Mouse (Mus musculus) hindbrain, embryonic 14.5 days (tissue): ENCODE data around the gene Gm14147. TPM values are rescaled to one million over a fixed set of nuclear protein-coding genes. Genes with fewer than 3 reads are reported as not detected.
"Not testable (repeated sequence)": the region's sequence is repeated elsewhere in the genome, so short reads cannot be mapped to it uniquely, and the experiment has no call there.

Experiments used
- ATAC-seq: fragments of 200-750 bp; cut with Nextera tagmentation; 2 replicates; pipeline ENCODE4 v1.8.0; 2017; ENCODE audit warnings: moderate number of reproducible peaks, mild to moderate bottlenecking, moderate TSS enrichment, moderate library complexity; ENCODE audit not compliant: low FRiP score
- DNase-seq: peaks from one replicate; pipeline ENCODE4 v3.0.0-alpha.2; 2015; ENCODE audit warnings: low spot score
- H3K27ac ChIP-seq: fragments of 300-500 bp; sonication (generic); 2 replicates; pipeline ENCODE4 v1.5.1; 2014; ENCODE audit warnings: mild to moderate bottlenecking, moderate library complexity
- H3K27me3 ChIP-seq: fragments of 300-500 bp; sonication (generic); 2 replicates; pipeline ENCODE4 v1.6.1; 2014; ENCODE audit warnings: mild to moderate bottlenecking, low read length, mixed read lengths; ENCODE audit not compliant: control insufficient read depth, insufficient read depth
- H3K36me3 ChIP-seq: fragments of 300-500 bp; sonication (generic); replicated peaks from 2 replicates; pipeline ENCODE4 v1.6.1; 2014; ENCODE audit not compliant: control insufficient read depth, insufficient read depth
- H3K4me1 ChIP-seq: fragments of 300-500 bp; sonication (generic); replicated peaks from 2 replicates; pipeline ENCODE4 v1.6.1; 2014; ENCODE audit warnings: antibody characterized with exemption, low read length, mixed read lengths; ENCODE audit not compliant: control insufficient read depth, insufficient read depth
- H3K4me2 ChIP-seq: fragments of 300-500 bp; sonication (generic); replicated peaks from 2 replicates; pipeline ENCODE4 v1.6.1; 2014; ENCODE audit warnings: mild to moderate bottlenecking, moderate library complexity
- H3K4me3 ChIP-seq: fragments of 300-500 bp; sonication (generic); replicated peaks from 2 replicates; pipeline ENCODE4 v1.5.1; 2014; ENCODE audit warnings: mild to moderate bottlenecking, low read length
- H3K9ac ChIP-seq: fragments of 300-500 bp; sonication (generic); 2 replicates; pipeline ENCODE4 v1.6.1; 2014
- H3K9me3 ChIP-seq: fragments of 300-500 bp; sonication (generic); 2 replicates; pipeline ENCODE4 v1.6.1; 2016; ENCODE audit warnings: low read length; ENCODE audit not compliant: control insufficient read depth
- WGBS: fragments of 180-500 bp; shearing (Covaris S2); extraction: QIAGEN DNeasy Blood & Tissue Kit; methylation state at CpG from one replicate; pipeline ENCODE4 v1.1.7; 2014; 5-methylcytosine and 5-hydroxymethylcytosine counted together
- polyA plus RNA-seq: library from polyadenylated mRNA; unstranded; fragments of >200 nt; fragmentation: Nextera tagmentation; extraction: Ambion mirVana; gene quantifications from 2 replicates; pipeline ENCODE4 v1.2.1, GENCODE M21; 2014

Gm14147 gene
- polyA plus RNA-seq, result not detected in 2 replicates

DNA sequence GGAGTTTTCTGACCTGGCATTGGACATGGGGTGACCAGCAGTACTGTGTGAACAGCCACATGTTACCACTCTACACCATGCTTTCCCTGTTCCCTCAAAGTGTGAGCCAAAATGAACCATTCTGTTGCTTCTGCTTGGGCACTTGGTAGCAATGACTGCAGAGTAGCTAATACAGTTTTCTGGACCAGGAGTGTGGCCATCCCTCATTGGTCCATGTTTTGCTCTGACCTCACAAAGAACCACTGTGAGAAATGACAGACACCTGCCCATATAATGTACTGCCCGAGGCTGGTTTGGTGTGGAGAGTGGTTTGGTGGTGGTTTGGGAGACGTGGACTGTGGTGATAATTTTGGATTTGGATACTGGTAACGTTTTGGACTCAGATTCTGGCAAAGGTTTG, at the start of gene Gm14147:
Gm14147 (plus strand) TSS at position 301 of the 400 bp plus-strand sequence.
- H3K9me3 ChIP-seq, H3K27ac ChIP-seq, H3K4me2 ChIP-seq, H3K27me3 ChIP-seq, H3K4me1 ChIP-seq, H3K36me3 ChIP-seq, ATAC-seq, DNase-seq, H3K4me3 ChIP-seq, H3K9ac ChIP-seq: not testable (repeated sequence)
- no CpG with 5 or more reads among the region's 3 CpGs for WGBS

GRCm38 (mm10) chr2:151056637-151057036, 41.4 kb upstream of the Gm14147 start:
- no peaks in the 10 kb centered on the region for H3K9me3 ChIP-seq
- no peaks in the 10 kb centered on the region for H3K36me3 ChIP-seq
- no peak overlapping the region for H3K9ac ChIP-seq
- DNase-seq (no peak), ATAC-seq (no peak)
- H3K27ac ChIP-seq, result no peak overlapping the region
- H3K27me3 ChIP-seq, result no peaks in the 10 kb centered on the region
- H3K4me1 ChIP-seq, result no peaks in the 10 kb centered on the region
- WGBS, result 86% methylated on average over 1 of the region's 1 CpGs
- no peak overlapping the region for H3K4me3 ChIP-seq
- no peak overlapping the region for H3K4me2 ChIP-seq

DNA sequence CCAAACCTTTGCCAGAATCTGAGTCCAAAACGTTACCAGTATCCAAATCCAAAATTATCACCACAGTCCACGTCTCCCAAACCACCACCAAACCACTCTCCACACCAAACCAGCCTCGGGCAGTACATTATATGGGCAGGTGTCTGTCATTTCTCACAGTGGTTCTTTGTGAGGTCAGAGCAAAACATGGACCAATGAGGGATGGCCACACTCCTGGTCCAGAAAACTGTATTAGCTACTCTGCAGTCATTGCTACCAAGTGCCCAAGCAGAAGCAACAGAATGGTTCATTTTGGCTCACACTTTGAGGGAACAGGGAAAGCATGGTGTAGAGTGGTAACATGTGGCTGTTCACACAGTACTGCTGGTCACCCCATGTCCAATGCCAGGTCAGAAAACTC, 5.8 kb upstream of the Gm14147 start, which contains the start of gene Gm14151:
Gm14151 (minus strand) TSS at position 101 of the 400 bp plus-strand sequence.
- H3K4me3 ChIP-seq, H3K9ac ChIP-seq, H3K9me3 ChIP-seq, H3K4me2 ChIP-seq, DNase-seq, ATAC-seq, H3K27ac ChIP-seq, H3K27me3 ChIP-seq, H3K36me3 ChIP-seq, H3K4me1 ChIP-seq: not testable (repeated sequence)
- WGBS, result no CpG with 5 or more reads among the region's 3 CpGs

Other genes starting within 250 kb of the Gm14147 start
- 126 and 136 TPM in 2 replicates for gene Abhd12, start 193.5 kb upstream of the Gm14147 start, polyA plus RNA-seq
- gene Gins1, start 192.8 kb upstream of the Gm14147 start, polyA plus RNA-seq, result 16.0 and 17.5 TPM in 2 replicates
- 4.3 and 4.7 TPM in 2 replicates for gene Ninl, start 58.9 kb upstream of the Gm14147 start, polyA plus RNA-seq
- gene Nanp, start 58.8 kb upstream of the Gm14147 start, polyA plus RNA-seq, result 41.2 and 43.0 TPM in 2 replicates
- gene Gm14151, start 5.9 kb upstream of the Gm14147 start, polyA plus RNA-seq, result not detected in 2 replicates